26 mouse cellular contexts compared by ENCODE assay signal in genomic region chr2:29235026-29235425, GRCm38 (mm10). TPM values are rescaled to one million over a fixed set of nuclear protein-coding genes. Genes with fewer than 3 reads are reported as not detected.
DNase-seq lines count a peak whose midpoint lies in the region; ATAC-seq and TF ChIP-seq lines count a peak whose summit lies in the region.
"Had no signal": no experiment of that assay in that cellular context is flagged by ENCODE, and none has a peak within 500 bp of the region (broad histone marks: within the 10 kb centered on the region; RNA-seq: fewer than 3 reads in every experiment).

No protein-coding gene starts in this region.

- TF ChIP-seq POLR2A in kidney, adult 2 months (IDR thresholded peaks at IDR 0.05; ENCODE audit: low read depth, low read length) = no peak

- no peaks in the 10 kb centered on the region for H3K4me1 ChIP-seq in heart, embryonic 12.5 days (replicated peaks)
- H3K4me1 ChIP-seq in kidney, adult 2 months (ENCODE audit: control insufficient read depth, insufficient read depth, low read length) = peaks cover 9% of the 10 kb centered on the region; the same call in 1 of the 2 replicates
- H3K4me1 ChIP-seq in midbrain, embryonic 13.5 days (replicated peaks) = peaks cover 33% of the 10 kb centered on the region
- H3K4me1 ChIP-seq: limb, embryonic 12.5 days; liver, embryonic 15.5 days; neural tube, embryonic 15.5 days had no signal

- no peak for ATAC-seq in heart, embryonic 12.5 days (ENCODE audit: insufficient number of reproducible peaks, low FRiP score)
- ATAC-seq in midbrain, embryonic 13.5 days = no peak
- ATAC-seq: forebrain, embryonic 16.5 days; midbrain, embryonic 15.5 days had no signal

- H3K27me3 ChIP-seq in heart, embryonic 12.5 days (replicated peaks) = peaks cover 26% of the 10 kb centered on the region
- no peaks in the 10 kb centered on the region for H3K27me3 ChIP-seq in kidney, adult 2 months (replicated peaks; ENCODE audit: control insufficient read depth, insufficient read depth, low read length)
- H3K27me3 ChIP-seq in midbrain, embryonic 13.5 days = 0 out of 2 replicates have a peak, but pooled peaks cover 1% of the 10 kb centered on the region
- H3K27me3 ChIP-seq: hindbrain, embryonic 13.5 days; midbrain, embryonic 15.5 days; neural tube, embryonic 15.5 days had no signal

- no peak overlapping the region for H3K9ac ChIP-seq in heart, embryonic 12.5 days
- H3K9ac ChIP-seq in midbrain, embryonic 13.5 days (replicated peaks) = no peak overlapping the region
- H3K9ac ChIP-seq: hindbrain, embryonic 13.5 days; limb, embryonic 12.5 days; liver, embryonic 15.5 days; lung, embryonic 14.5 days; midbrain, embryonic 15.5 days; neural tube, embryonic 15.5 days; stomach, embryonic 15.5 days had no signal

- WGBS in heart, embryonic 12.5 days = 73% methylated on average over 3 of the region's 3 CpGs
- 58% methylated on average over 3 of the region's 3 CpGs for WGBS in kidney, adult 2 months
- 87% methylated on average over 3 of the region's 3 CpGs for WGBS in midbrain, embryonic 13.5 days

- H3K36me3 ChIP-seq in heart, embryonic 12.5 days = no peaks in the 10 kb centered on the region
- H3K36me3 ChIP-seq in kidney, adult 2 months (ENCODE audit: control insufficient read depth, insufficient read depth, low read length) = no peaks in the 10 kb centered on the region
- H3K36me3 ChIP-seq in midbrain, embryonic 13.5 days = no peaks in the 10 kb centered on the region
- H3K36me3 ChIP-seq: forebrain, embryonic 10.5 days; G1E; hindbrain, embryonic 13.5 days; limb, embryonic 12.5 days; liver, embryonic 15.5 days; midbrain, embryonic 15.5 days; neural tube, embryonic 15.5 days; stomach, embryonic 15.5 days had no signal

- no peak overlapping the region; the same call in 1 of the 2 replicates for H3K27ac ChIP-seq in heart, embryonic 12.5 days (ENCODE audit: poor library complexity, severe bottlenecking)
- H3K27ac ChIP-seq in kidney, adult 2 months (ENCODE audit: insufficient read depth, low read depth, low read length) = no peak overlapping the region
- H3K27ac ChIP-seq in midbrain, embryonic 13.5 days = no peak overlapping the region
- H3K27ac ChIP-seq: forebrain, embryonic 10.5 days; heart, adult 2 months; hindbrain, embryonic 13.5 days; left cerebral cortex, adult 2 months; limb, embryonic 12.5 days; liver, embryonic 15.5 days; midbrain, embryonic 15.5 days; neural tube, embryonic 15.5 days; stomach, embryonic 15.5 days had no signal

- TF ChIP-seq CTCF in kidney, adult 2 months (conservative IDR thresholded peaks at IDR 0.05; ENCODE audit: insufficient read depth, insufficient read length, low read depth, low read length) = no peak

- no peaks in the 10 kb centered on the region for H3K9me3 ChIP-seq in heart, embryonic 12.5 days (replicated peaks)
- no peaks in the 10 kb centered on the region for H3K9me3 ChIP-seq in midbrain, embryonic 13.5 days
- H3K9me3 ChIP-seq: forebrain, embryonic 10.5 days; G1E; hindbrain, embryonic 13.5 days; limb, embryonic 12.5 days; liver, embryonic 15.5 days; midbrain, embryonic 15.5 days; neural tube, embryonic 15.5 days; stomach, embryonic 15.5 days had no signal

- no peak overlapping the region for H3K4me3 ChIP-seq in heart, embryonic 12.5 days
- no peak overlapping the region for H3K4me3 ChIP-seq in kidney, adult 2 months (ENCODE audit: insufficient read depth, low read depth, low read length)
- no peak overlapping the region for H3K4me3 ChIP-seq in midbrain, embryonic 13.5 days (replicated peaks)
- H3K4me3 ChIP-seq: forebrain, embryonic 10.5 days; heart, adult 2 months; hindbrain, embryonic 13.5 days; left cerebral cortex, adult 2 months; limb, embryonic 12.5 days; liver, embryonic 15.5 days; midbrain, embryonic 15.5 days; neural tube, embryonic 15.5 days; stomach, embryonic 15.5 days had no signal

- DNase-seq in cerebellum, postnatal 10 days = peak; percentile 63
- no peak for DNase-seq in cerebellum, adult 9-10 months
- peak; percentile 23 to 38 for DNase-seq in heart, adult 18-20 months
- DNase-seq in kidney, adult 2 months = peak; percentile 58
- DNase-seq in kidney, adult 11 months = no peak
- DNase-seq: adrenal gland, adult 8-10 months; cerebellum, adult 8-10 months; gastrocnemius, postnatal 14 days; heart, postnatal 36 days; lung, embryonic 14.5 days; retina, postnatal 1 day; thymus, adult 18-20 months; thymus, postnatal 25 days had no signal

- no peak overlapping the region for H3K4me2 ChIP-seq in heart, embryonic 12.5 days
- no peak overlapping the region for H3K4me2 ChIP-seq in midbrain, embryonic 13.5 days (replicated peaks)
- H3K4me2 ChIP-seq: hindbrain, embryonic 13.5 days; limb, embryonic 12.5 days; liver, embryonic 15.5 days; lung, embryonic 14.5 days; midbrain, embryonic 15.5 days; neural tube, embryonic 15.5 days; stomach, embryonic 15.5 days had no signal

RNA-seq across cellular contexts. Expression of gene Ntng2, which starts 17.8 kb away (rescaled TPM):
- total RNA-seq in heart, adult 18-20 months (2021) = 10 to 100 TPM; 10.5 to 14.7 TPM
- polyA plus RNA-seq in heart, embryonic 12.5 days (2016; fragmentation: Nextera tagmentation; extraction: Ambion mirVana) = 0.26 and 0.33 TPM in 2 replicates
- 18.2 and 23.2 TPM in 2 replicates for polyA plus RNA-seq in kidney, adult 2 months (2012; rRNA removed)
- 11.8 and 15.6 TPM in 2 replicates for polyA plus RNA-seq in midbrain, embryonic 13.5 days (2015; fragmentation: Nextera tagmentation; extraction: Ambion mirVana)
- polyA plus RNA-seq: G1E had no signal

Comparison
In these comparisons a context has a peak if more than half of its experiments do, and no peak if none do; other contexts are left out.
1. DNase-seq: peak in cerebellum, postnatal 10 days (2 of 2), heart, adult 18-20 months (2 of 2) and kidney, adult 2 months (single experiment); none in cerebellum, adult 9-10 months (single experiment) and kidney, adult 11 months (single experiment).